10 mouse cellular contexts compared by ENCODE assay signal in the genomic region with DNA sequence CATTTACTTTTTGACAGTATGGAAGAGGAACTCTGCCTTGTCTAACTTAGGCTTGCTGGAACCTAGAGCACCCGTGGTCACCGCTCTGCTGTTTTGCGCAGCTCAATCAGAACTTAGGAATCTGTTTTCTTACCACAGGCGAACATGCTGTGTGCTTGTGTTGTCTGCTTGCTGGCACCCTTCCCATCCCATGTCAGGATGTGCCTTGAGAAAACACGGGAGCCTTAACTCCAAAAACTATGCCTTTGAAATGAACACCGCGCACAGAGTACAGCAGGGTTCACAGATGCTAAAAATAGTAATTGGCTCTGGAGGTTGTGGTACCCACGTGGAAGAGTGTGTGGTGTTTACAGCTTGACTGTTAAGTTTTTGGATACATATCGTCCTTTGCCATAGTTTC. TPM values are rescaled to one million over a fixed set of nuclear protein-coding genes. Genes with fewer than 3 reads are reported as not detected.
DNase-seq lines count a peak whose midpoint lies in the region; ATAC-seq and TF ChIP-seq lines count a peak whose summit lies in the region.
"Had no signal": no experiment of that assay in that cellular context is flagged by ENCODE, and none has a peak within 500 bp of the region (broad histone marks: within the 10 kb centered on the region; RNA-seq: fewer than 3 reads in every experiment).

No protein-coding gene starts in this region.

- WGBS in hindbrain, embryonic 12.5 days, result 78% methylated on average over 9 of the region's 9 CpGs
- WGBS in forebrain, embryonic 11.5 days, result 85% methylated on average over 9 of the region's 9 CpGs

- H3K9me3 ChIP-seq in hindbrain, embryonic 12.5 days (replicated peaks), result no peaks in the 10 kb centered on the region
- no peaks in the 10 kb centered on the region for H3K9me3 ChIP-seq in forebrain, embryonic 11.5 days (ENCODE audit: control insufficient read depth, low read length)
- H3K9me3 ChIP-seq: G1E; neural tube, embryonic 12.5 days had no signal

- no peak overlapping the region for H3K9ac ChIP-seq in hindbrain, embryonic 12.5 days
- no peak overlapping the region for H3K9ac ChIP-seq in forebrain, embryonic 11.5 days (ENCODE audit: low read length)
- H3K9ac ChIP-seq: neural tube, embryonic 12.5 days had no signal

- DNase-seq in layer of hippocampus, adult 2 months (ENCODE audit: low spot score in 2 of 2), result no peak
- no peak for DNase-seq in layer of hippocampus, adult 18-20 months (ENCODE audit: low spot score in 2 of 2)
- DNase-seq in brain, adult 2 months (ENCODE audit: low read depth, low spot score), result peak; percentile 4
- DNase-seq in heart, adult 18-20 months, result peak; percentile 40 to 63
- peak; percentile 28 for DNase-seq in lung, postnatal 10 days
- no peak for DNase-seq in ovary, postnatal 14 days (ENCODE audit: low spot score)
- no peak for DNase-seq in forebrain, embryonic 11.5 days (ENCODE audit: low spot score)

- peak overlapping the region; percentile 10; the same call in 1 of the 2 replicates for H3K4me3 ChIP-seq in layer of hippocampus, adult 2 months
- no peak overlapping the region for H3K4me3 ChIP-seq in hindbrain, embryonic 12.5 days
- no peak overlapping the region for H3K4me3 ChIP-seq in forebrain, embryonic 11.5 days (ENCODE audit: low read depth, low read length)
- H3K4me3 ChIP-seq: neural tube, embryonic 12.5 days had no signal

- no peaks in the 10 kb centered on the region for H3K4me1 ChIP-seq in hindbrain, embryonic 12.5 days
- H3K4me1 ChIP-seq in forebrain, embryonic 11.5 days (replicated peaks; ENCODE audit: control insufficient read depth, insufficient read depth, low read length), result no peaks in the 10 kb centered on the region
- H3K4me1 ChIP-seq: neural tube, embryonic 12.5 days had no signal

- no peak for ATAC-seq in hindbrain, embryonic 12.5 days (ENCODE audit: low FRiP score)
- ATAC-seq in forebrain, embryonic 11.5 days (replicated peaks; ENCODE audit: low FRiP score), result no peak

- TF ChIP-seq CTCF in layer of hippocampus, adult 2 months (conservative IDR thresholded peaks at IDR 0.05), result no peak

- H3K27ac ChIP-seq in layer of hippocampus, adult 2 months, result no peak overlapping the region
- H3K27ac ChIP-seq in hindbrain, embryonic 12.5 days, result no peak overlapping the region
- no peak overlapping the region for H3K27ac ChIP-seq in forebrain, embryonic 11.5 days (ENCODE audit: low read depth, low read length)
- H3K27ac ChIP-seq: neural tube, embryonic 12.5 days had no signal

- no peaks in the 10 kb centered on the region for H3K36me3 ChIP-seq in hindbrain, embryonic 12.5 days
- no peaks in the 10 kb centered on the region for H3K36me3 ChIP-seq in forebrain, embryonic 11.5 days (ENCODE audit: control insufficient read depth, insufficient read depth, low read length)
- H3K36me3 ChIP-seq: neural tube, embryonic 12.5 days had no signal

- no peaks in the 10 kb centered on the region for H3K27me3 ChIP-seq in hindbrain, embryonic 12.5 days
- no peaks in the 10 kb centered on the region for H3K27me3 ChIP-seq in forebrain, embryonic 11.5 days (ENCODE audit: control insufficient read depth, insufficient read depth, low read length)
- H3K27me3 ChIP-seq: neural tube, embryonic 12.5 days had no signal

- no peak overlapping the region for H3K4me2 ChIP-seq in hindbrain, embryonic 12.5 days (replicated peaks)
- H3K4me2 ChIP-seq in forebrain, embryonic 11.5 days (ENCODE audit: low read depth, low read length, severe bottlenecking), result no peak overlapping the region
- H3K4me2 ChIP-seq: neural tube, embryonic 12.5 days had no signal

RNA-seq across cellular contexts. Expression of gene Ccdc91, which starts 30.4 kb away (rescaled TPM):
- total RNA-seq in layer of hippocampus, adult 2 months (2021), result 10 to 100 TPM; 33.3 to 34.2 TPM
- 10 to 100 TPM; 36.0 to 41.5 TPM for total RNA-seq in layer of hippocampus, adult 18-20 months (2021)
- 10 to 100 TPM; 29.0 to 33.7 TPM for total RNA-seq in heart, adult 18-20 months (2021)
- 37.1 and 37.3 TPM in 2 replicates for polyA plus RNA-seq in hindbrain, embryonic 12.5 days (2016; fragmentation: Nextera tagmentation; extraction: Ambion mirVana)
- polyA plus RNA-seq in forebrain, embryonic 11.5 days (2014; fragmentation: Nextera tagmentation; extraction: Ambion mirVana), result 23.1 and 27.3 TPM in 2 replicates

Comparison
In these comparisons a context has a peak if more than half of its experiments do, and no peak if none do; other contexts are left out.
1. DNase-seq: peak in brain, adult 2 months (single experiment), heart, adult 18-20 months (2 of 2) and lung, postnatal 10 days (single experiment); none in layer of hippocampus, adult 2 months (0 of 2), layer of hippocampus, adult 18-20 months (0 of 2), ovary, postnatal 14 days (single experiment) and forebrain, embryonic 11.5 days (single experiment).